Mouse (Mus musculus) heart, postnatal 25 days (tissue): ENCODE results near the gene Fam222b. TPM values are rescaled to one million over a fixed set of nuclear protein-coding genes. Genes with fewer than 3 reads are reported as not detected.

ENCODE experiments used
- DNase-seq: peaks from one replicate; pipeline ENCODE4 v3.0.0; 2022; ENCODE audit warnings: low spot score
- intact Hi-C: fragments of 180-260 bp; cut with DNase I; formaldehyde crosslinking; loops from one replicate; pipeline ENCODE4 v1.15.1; 2025
- total RNA-seq, 2 experiments: library from RNA; stranded (reverse); gene quantifications; 2 replicates each; pipeline ENCODE4 v1.2.3; 2021

The Fam222b gene
- total RNA-seq, 2 experiments from 2014 or later = 10.8 to 12.3 TPM

GRCm38 (mm10) chr11:78161169-78161568 is 66.7 kb downstream of the Fam222b start:
- DNase-seq = no peak
- intact Hi-C loops = no loop called here

- no peak for DNase-seq
- intact Hi-C loops = no loop called here
Observed at GRCm38 (mm10) chr11:78161968-78162367, 67.5 kb downstream of the Fam222b start.

GRCm38 (mm10) chr11:78162504-78162903 is 68.0 kb downstream of the Fam222b start:
- intact Hi-C loops = no loop called here
- no peak for DNase-seq

GRCm38 (mm10) chr11:78163045-78163444 is 68.6 kb downstream of the Fam222b start:
- intact Hi-C loops = no loop called here
- no peak for DNase-seq

GRCm38 (mm10) chr11:78163681-78164603 is 69.5 kb downstream of the Fam222b start:
- intact Hi-C loops = no loop called here
- peak; percentile 44 for DNase-seq

GRCm38 (mm10) chr11:78164604-78164923 is 70.1 kb downstream of the Fam222b start:
- intact Hi-C loops = no loop called here
- no peak for DNase-seq

GRCm38 (mm10) chr11:78164924-78165760 is 70.7 kb downstream of the Fam222b start, which contains the start of gene Traf4:
Gene Traf4, minus strand, starts transcription at chr11:78165589.
- intact Hi-C loops = no loop called here

GRCm38 (mm10) chr11:78165761-78166109 is 71.3 kb downstream of the Fam222b start:
- no peak for DNase-seq
- intact Hi-C loops = no loop called here

More at GRCm38 (mm10) chr11:78164924-78165760, 70.7 kb downstream of the Fam222b start, which contains the start of gene Traf4:
- DNase-seq = peak; percentile 68

GRCm38 (mm10) chr11:78166161-78166560 is 71.7 kb downstream of the Fam222b start:
- intact Hi-C loops = no loop called here
- no peak for DNase-seq

- no peak for DNase-seq
- intact Hi-C loops = no loop called here
Observed at GRCm38 (mm10) chr11:78166640-78167039, 72.2 kb downstream of the Fam222b start.

- no peak for DNase-seq
- intact Hi-C loops = no loop called here
Observed at GRCm38 (mm10) chr11:78167257-78167959, 72.9 kb downstream of the Fam222b start.

- intact Hi-C loops = no loop called here
- no peak for DNase-seq
Observed at GRCm38 (mm10) chr11:78168541-78169468, 74.3 kb downstream of the Fam222b start.

GRCm38 (mm10) chr11:78170306-78170705 is 75.8 kb downstream of the Fam222b start:
- no peak for DNase-seq
- intact Hi-C loops = no loop called here

- intact Hi-C loops = no loop called here
- DNase-seq = no peak
Observed at GRCm38 (mm10) chr11:78171328-78171727, 76.9 kb downstream of the Fam222b start.

GRCm38 (mm10) chr11:78172034-78172747 is 77.7 kb downstream of the Fam222b start:
- intact Hi-C loops = no loop called here
- DNase-seq = no peak

GRCm38 (mm10) chr11:78172748-78173383 is 78.4 kb downstream of the Fam222b start:
- DNase-seq = no peak
- intact Hi-C loops = no loop called here

- intact Hi-C loops = no loop called here
Observed at GRCm38 (mm10) chr11:78174506-78174905, 80.0 kb downstream of the Fam222b start.

GRCm38 (mm10) chr11:78175771-78176401 is 81.4 kb downstream of the Fam222b start:
- no peak for DNase-seq
- intact Hi-C loops = loop anchor here (2.0 kb wide), 1 partner anchor 115 kb away; no protein-coding TSS in a partner anchor

More at GRCm38 (mm10) chr11:78174506-78174905, 80.0 kb downstream of the Fam222b start:
- DNase-seq = no peak
